Mouse (Mus musculus) thymus, postnatal 10 days (tissue): ENCODE data around the gene AI837181.

Source experiments
- DNase-seq, 2 experiments: peaks; one replicate each; pipeline ENCODE4 v3.0.0; 2021; ENCODE audit warnings: low spot score in 2 of 2

The AI837181 gene

GRCm38 (mm10) chr19:5471846-5472245, 46.9 kb downstream of the AI837181 start:
- DNase-seq, result no peak

- no peak for DNase-seq
These were observed 47.9 kb downstream of the AI837181 start for GRCm38 (mm10) chr19:5472857-5473256.

- peak; percentile 44 to 51 for DNase-seq
These were observed 48.8 kb downstream of the AI837181 start, which contains the start of gene Efemp2 for GRCm38 (mm10) chr19:5473720-5474119. Gene Efemp2, plus strand, starts transcription at chr19:5473954.

GRCm38 (mm10) chr19:5474281-5475068, 49.5 kb downstream of the AI837181 start:
- DNase-seq, result no peak

GRCm38 (mm10) chr19:5475069-5475714, 50.2 kb downstream of the AI837181 start:
- no peak for DNase-seq
